Mouse (Mus musculus) layer of hippocampus, postnatal 14 days (tissue): ENCODE results near the gene Arhgef3. TPM values are rescaled to one million over a fixed set of nuclear protein-coding genes. Genes with fewer than 3 reads are reported as not detected.

Experiments used
- DNase-seq, 2 experiments: peaks; one replicate each; pipeline ENCODE4 v3.0.0; 2021 to 2022; ENCODE audit warnings: low spot score in 2 of 2, mixed read lengths in 1 of 2
- total RNA-seq, 2 experiments: library from RNA; stranded (reverse); gene quantifications; 2 replicates each; pipeline ENCODE4 v1.2.3; 2021

Gene Arhgef3
- total RNA-seq, 2 experiments from 2014 or later = 53.9 to 55.8 TPM

GRCm38 (mm10) chr14:27108748-27109504, 5.8 kb upstream of the Arhgef3 start:
- DNase-seq = no peak

- no peak for DNase-seq
Measured at GRCm38 (mm10) chr14:27115275-27115660, 569 bp downstream of the Arhgef3 start.

DNA sequence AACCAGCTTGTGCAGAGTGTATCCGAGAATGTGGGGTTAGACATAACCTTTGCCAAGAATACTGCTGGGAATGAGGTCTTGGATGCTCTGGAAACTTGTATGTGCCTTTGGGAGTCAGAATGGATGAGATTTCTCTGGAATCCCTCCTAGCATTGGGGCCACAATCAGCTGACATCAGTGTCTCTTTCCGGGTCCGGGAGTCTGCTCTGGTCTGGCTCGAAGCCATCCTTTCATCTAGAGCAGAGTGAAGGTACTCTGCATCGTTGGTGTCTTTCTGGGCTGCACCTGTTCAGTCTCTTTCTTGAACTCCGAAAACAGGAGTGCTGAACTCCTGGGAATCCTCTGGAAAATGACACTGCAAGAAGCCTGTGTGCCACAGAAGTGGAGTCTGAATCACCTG, 1.3 kb downstream of the Arhgef3 start:
- DNase-seq = no peak

- DNase-seq = no peak
Measured at GRCm38 (mm10) chr14:27116577-27117165, 2.0 kb downstream of the Arhgef3 start.

GRCm38 (mm10) chr14:27118546-27118945, 3.8 kb downstream of the Arhgef3 start:
- no peak for DNase-seq

DNA sequence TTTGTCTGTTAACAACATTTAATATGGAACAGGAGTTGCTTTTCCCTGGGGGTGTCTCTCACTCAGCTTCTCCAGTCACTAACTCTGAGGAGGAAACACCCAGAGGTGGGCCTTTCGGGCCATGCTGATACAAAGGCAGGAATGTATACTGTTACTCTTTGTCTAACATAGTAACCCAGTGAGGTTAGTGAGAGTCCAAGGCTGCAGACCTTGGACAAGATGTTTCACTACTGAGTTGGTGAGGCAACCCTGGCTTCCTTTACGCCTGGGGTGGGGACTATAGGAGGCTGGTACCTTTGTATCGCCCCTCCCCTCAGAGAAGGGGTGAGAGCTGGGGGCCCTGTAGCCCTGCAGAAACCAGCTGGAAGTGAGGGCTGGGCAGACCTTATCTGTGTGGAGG, 7.9 kb downstream of the Arhgef3 start:
- no peak for DNase-seq

DNA sequence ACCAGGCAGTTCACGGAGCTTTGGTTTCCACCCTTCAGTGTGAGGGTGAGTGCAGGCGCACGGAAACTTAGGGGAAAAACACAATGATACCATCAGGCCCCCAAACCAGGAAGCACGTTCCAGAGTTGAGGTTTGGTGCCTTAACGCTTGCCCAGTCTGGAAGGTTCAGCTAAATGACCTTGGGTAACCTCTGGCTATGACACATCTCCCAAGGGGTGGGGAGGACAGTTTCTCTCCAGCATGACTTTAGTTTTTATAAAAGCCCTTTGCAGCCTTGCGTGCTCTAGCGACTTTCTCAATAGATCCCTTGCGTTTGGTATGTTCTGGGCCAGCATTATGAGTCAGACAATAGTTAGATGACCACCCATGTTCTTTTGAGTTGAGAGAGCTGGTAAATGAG, 8.8 kb downstream of the Arhgef3 start:
- DNase-seq = no peak

DNA sequence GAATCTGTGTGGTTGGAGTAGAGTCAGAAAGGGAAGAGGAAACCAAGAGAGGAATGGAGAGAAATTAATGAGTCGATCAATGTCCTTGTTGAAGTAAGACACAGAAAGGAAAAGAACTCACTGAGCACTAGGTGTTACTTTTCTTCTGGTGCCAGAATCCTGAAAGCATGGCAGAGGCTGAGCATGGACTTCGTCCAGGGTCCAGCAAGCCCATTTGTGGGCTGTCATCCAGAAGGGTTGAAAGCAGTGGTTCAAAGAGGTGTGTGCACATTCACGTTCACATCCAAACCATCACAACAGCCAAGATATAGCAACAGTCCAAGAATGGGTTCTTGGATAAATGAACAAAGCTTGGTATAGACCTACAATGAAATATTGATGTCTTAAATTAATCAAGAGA, 15.3 kb downstream of the Arhgef3 start:
- no peak for DNase-seq

GRCm38 (mm10) chr14:27130676-27131075, 16.0 kb downstream of the Arhgef3 start:
- no peak for DNase-seq

DNA sequence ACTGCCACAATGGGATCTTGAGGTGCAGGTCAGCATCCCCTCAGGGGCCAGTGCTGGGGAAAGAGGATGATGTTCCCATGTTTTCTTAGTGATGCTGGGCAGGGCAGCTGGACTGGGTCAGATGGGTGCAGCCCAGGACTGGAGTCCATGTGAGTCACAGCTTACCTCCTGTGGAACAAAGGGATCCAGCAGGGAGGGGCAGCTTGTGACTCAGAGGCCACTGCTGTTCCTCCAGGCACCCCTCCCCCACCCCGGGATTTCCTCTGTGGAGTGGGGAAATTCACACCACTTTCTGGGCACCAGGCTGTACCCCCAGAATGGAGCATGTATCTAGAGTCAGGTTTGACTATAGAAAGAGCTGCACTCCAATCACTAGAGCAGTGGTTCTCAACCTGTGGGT, 16.8 kb downstream of the Arhgef3 start:
- DNase-seq = no peak

GRCm38 (mm10) chr14:27138891-27139290, 24.2 kb downstream of the Arhgef3 start:
- peak in 1 of 2 experiments; percentile 37 for DNase-seq

- no peak for DNase-seq
Measured at GRCm38 (mm10) chr14:27139968-27140367, 25.3 kb downstream of the Arhgef3 start.

DNA sequence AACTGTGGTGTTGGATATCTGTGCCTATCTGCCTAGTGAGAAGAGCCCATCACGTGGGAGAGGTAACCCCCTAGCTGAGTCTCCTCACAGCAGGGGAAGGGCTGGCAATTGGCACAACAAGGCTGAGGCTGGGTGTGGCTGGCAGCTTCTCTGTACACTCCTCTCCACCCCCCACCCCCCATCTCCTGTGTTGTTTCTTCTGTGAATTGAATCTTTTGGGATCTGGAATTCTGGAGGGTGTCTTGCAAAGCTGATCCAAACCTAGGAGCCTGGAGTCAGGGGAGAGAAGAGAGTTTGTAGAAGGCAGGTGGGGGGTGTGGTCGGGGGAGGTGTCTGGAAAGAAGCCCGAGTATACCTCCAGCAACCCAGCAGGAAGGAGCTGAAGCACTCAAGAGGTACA, 26.8 kb downstream of the Arhgef3 start:
- DNase-seq = no peak

- DNase-seq = no peak
Measured at GRCm38 (mm10) chr14:27142680-27143079, 28.0 kb downstream of the Arhgef3 start.

DNA sequence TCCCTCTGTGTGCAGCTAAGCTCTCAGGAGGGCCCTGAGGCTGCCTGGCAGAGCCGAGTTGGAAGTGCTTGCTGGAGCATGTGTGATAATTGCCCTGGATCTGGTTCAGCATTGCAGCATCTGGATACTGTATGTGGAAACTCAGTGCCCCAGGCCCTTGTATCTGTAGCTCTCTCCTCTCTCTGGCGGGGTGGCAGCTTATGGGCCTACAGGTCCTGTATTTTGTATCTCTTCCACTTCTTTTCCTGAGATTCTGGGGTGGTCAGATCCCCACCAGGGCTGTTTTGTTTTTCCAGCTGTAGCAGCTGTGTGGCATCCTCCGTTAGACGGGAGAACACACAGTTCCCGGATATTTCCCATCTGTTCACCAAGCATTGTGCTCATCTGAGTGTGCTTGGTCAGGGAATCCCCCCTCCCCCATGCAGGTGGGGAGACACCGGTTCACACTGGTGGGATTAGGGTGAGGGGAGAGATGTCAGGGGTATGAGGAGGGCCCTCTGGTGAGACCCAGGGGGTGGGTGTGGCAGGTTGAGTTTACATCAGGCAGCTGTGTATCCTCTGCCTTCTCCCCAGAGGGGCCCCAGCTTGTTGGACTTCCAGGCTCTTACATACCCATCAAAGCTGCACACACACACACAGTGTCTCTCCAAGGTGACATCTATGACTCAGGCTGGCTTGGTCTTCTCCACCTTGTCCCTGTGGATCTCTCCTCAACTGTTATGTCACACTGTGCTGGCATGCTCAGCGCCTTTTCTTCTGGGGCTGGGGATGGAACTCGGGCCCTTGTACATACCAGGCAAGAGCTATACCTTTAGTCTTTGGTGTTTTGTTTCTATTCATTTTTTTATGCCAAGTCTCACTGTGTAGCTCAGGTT, 30.7 kb downstream of the Arhgef3 start:
- DNase-seq = no peak

DNA sequence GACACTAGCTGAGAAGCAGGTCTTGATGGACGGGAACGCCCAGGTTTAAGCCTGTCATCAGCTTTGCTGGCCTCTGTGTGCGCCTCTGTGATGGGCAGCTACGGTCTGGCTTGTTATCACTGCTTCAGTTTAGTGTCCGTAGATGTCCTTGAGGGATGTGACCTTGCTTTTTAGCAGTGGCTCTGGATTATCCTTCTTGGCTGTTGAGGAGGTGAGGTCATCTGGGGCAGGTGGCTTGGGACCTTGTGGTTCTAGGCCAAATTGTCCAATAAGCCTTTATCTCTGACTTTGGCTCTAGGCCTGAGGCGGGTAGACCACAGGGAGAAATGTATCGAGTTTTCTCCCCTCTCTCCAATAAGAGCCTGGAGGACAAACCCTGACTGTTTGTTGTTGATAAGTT, 33.0 kb downstream of the Arhgef3 start:
- no peak for DNase-seq

- DNase-seq = no peak
Measured at GRCm38 (mm10) chr14:27149401-27149800, 34.7 kb downstream of the Arhgef3 start.

- no peak for DNase-seq
Measured at GRCm38 (mm10) chr14:27150011-27150640, 35.4 kb downstream of the Arhgef3 start.

- no peak for DNase-seq
Measured at GRCm38 (mm10) chr14:27151432-27151831, 36.7 kb downstream of the Arhgef3 start.

DNA sequence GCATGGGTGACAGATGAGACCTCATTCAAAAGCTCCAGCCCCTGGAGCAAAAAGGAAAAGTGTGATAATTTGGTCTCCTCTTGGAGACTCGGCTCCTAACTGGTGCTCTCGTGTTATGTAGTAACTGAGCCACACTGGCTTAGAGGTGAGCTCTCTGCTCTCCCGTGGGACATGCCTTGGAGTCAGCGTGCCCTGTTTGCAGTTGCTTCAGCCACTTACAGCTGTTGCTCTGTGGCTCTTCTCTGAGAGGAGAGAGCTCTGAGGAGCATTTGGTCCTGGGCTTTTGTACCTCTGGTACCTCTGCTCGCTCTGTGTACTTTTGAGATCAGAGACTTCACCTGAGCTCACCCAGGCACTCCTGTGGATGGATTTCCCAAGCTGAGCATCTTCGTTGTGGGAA, 40.4 kb downstream of the Arhgef3 start:
- no peak for DNase-seq

- no peak for DNase-seq
Measured at GRCm38 (mm10) chr14:27156032-27156431, 41.3 kb downstream of the Arhgef3 start.

DNA sequence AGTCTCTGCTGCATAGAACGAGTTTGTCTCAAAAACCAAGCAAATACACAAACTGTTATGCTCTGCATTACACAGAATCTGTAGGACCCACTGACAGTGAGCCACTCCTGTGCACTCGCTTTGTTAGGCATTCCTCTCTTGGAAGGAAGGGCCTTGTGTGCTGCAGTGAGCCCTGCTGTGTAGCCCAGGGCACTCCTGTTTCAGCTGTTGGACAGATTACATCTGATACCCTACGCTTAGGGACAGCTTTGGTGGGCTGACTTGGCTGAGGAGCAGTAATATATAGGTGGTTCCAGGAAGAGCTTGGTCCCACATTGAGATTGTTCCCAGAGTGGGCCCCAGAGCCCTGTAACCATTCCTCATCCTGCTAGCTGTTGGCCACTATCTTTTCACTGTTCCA, 43.4 kb downstream of the Arhgef3 start:
- no peak for DNase-seq
